Mouse (Mus musculus): Measurements from ENCODE around the gene Arl10.

DNA sequence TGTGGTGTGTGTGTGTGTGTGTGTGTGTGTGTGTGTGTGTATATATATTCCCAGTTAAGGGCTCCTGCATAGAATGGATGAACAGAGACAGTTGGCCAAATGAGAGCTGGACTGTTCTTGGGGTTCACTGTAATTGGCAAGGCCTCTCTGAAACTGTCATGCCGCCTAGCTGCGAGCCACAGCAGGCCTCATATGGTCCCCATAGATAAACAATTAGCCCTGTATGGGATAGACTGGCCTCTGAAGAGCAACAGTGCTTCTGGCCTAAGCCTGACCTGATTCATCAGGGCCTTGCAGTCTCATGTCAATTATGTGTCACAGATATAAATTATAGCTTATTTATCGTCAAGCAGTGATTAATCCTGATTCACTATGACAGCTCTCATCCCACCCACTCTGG lies 33.2 kb downstream of the Arl10 start:
- no peak for TF ChIP-seq EP300 (IDR thresholded peaks at IDR 0.05; ENCODE audit: low read depth)
- peak; percentile 30; the same call in 1 of the 2 replicates for TF ChIP-seq CTCF (IDR thresholded peaks at IDR 0.05; ENCODE audit: low read depth)
